Mouse (Mus musculus) hindbrain, embryonic 13.5 days (tissue): ENCODE results near the gene Gucd1. TPM values are rescaled to one million over a fixed set of nuclear protein-coding genes. Genes with fewer than 3 reads are reported as not detected.
A peak's percentile ranks its signal among the peaks of the same experiment; 100 is the strongest.
"Not testable (repeated sequence)": the region's sequence is repeated elsewhere in the genome, so short reads cannot be mapped to it uniquely, and the experiment has no call there.

Experiments used
- ATAC-seq: fragments of 200-750 bp; cut with Nextera tagmentation; 2 replicates; pipeline ENCODE4 v1.8.0; 2017; ENCODE audit warnings: moderate TSS enrichment; ENCODE audit not compliant: low FRiP score
- H3K27ac ChIP-seq: fragments of 300-500 bp; sonication (generic); 2 replicates; pipeline ENCODE4 v1.5.1; 2015; ENCODE audit warnings: inconsistent platforms, mild to moderate bottlenecking, moderate library complexity
- H3K27me3 ChIP-seq: fragments of 300-500 bp; sonication (generic); 2 replicates; pipeline ENCODE4 v1.6.1; 2015; ENCODE audit warnings: mild to moderate bottlenecking, inconsistent platforms
- H3K36me3 ChIP-seq: fragments of 300-500 bp; sonication (generic); 2 replicates; pipeline ENCODE4 v1.6.1; 2015; ENCODE audit warnings: mild to moderate bottlenecking, inconsistent platforms
- H3K4me1 ChIP-seq: fragments of 300-500 bp; sonication (generic); replicated peaks from 2 replicates; pipeline ENCODE4 v1.6.1; 2015; ENCODE audit warnings: inconsistent platforms
- H3K4me2 ChIP-seq: fragments of 300-500 bp; sonication (generic); 2 replicates; pipeline ENCODE4 v1.6.1; 2015; ENCODE audit warnings: inconsistent platforms, mild to moderate bottlenecking, moderate library complexity
- H3K4me3 ChIP-seq: fragments of 300-500 bp; sonication (generic); 2 replicates; pipeline ENCODE4 v1.5.1; 2015; ENCODE audit warnings: mild to moderate bottlenecking, inconsistent platforms
- H3K9ac ChIP-seq: fragments of 300-500 bp; sonication (generic); 2 replicates; pipeline ENCODE4 v1.6.1; 2015; ENCODE audit warnings: mild to moderate bottlenecking, inconsistent platforms
- H3K9me3 ChIP-seq: fragments of 300-500 bp; sonication (generic); 2 replicates; pipeline ENCODE4 v1.6.1; 2016; ENCODE audit warnings: inconsistent platforms
- WGBS: fragments of 180-500 bp; shearing (Covaris S2); methylation state at CpG from one replicate; pipeline ENCODE4 v1.1.7; 2015; 5-methylcytosine and 5-hydroxymethylcytosine counted together
- polyA plus RNA-seq: library from polyadenylated mRNA; unstranded; fragments of >200 nt; fragmentation: Nextera tagmentation; extraction: Ambion mirVana; gene quantifications from 2 replicates; pipeline ENCODE4 v1.2.1, GENCODE M21; 2015

Gucd1 gene
- polyA plus RNA-seq, 1 experiment from 2014 or later: 22.9 TPM

DNA sequence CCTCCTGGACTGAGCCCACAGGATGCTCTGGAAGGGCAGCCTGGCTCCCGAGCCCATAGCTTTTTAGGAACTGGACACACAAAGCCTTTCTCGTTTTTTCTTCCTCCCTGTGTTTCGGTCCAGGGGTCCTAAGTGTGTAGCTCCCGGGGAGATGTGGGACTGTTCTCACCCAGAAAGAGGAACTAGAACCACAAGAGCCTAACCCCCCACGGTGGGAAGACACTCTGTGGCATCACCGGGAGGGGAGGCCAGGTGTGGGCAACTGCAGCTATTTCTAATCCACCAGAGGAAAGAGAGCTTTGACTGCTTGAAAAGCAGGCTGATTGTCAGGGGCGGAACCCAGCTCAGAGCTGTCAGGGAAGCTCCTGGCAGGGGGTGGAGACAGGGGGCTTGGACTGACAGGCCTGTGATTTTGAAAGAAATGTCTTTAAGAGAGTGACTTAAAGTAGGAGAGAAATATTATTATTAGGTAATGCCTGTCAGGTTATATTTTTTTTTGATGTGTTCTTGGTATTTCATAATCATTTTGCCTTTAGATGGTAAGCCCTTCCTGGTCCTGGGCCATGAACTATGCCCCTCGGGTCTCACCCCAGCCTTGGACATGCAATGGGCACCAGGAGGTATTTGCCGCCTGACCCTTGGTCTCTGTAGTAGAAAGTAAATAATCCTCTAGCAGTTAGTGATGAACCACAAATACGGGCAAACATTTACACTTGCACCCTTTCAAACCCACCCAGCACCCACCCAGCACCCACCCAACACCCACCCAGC lies 106.2 kb downstream of the Gucd1 start:
- H3K9ac ChIP-seq: peak overlapping the region; percentile 24; the same call in 1 of the 2 replicates
- not testable (repeated sequence) for H3K36me3 ChIP-seq, H3K4me2 ChIP-seq, ATAC-seq, H3K4me3 ChIP-seq, H3K9me3 ChIP-seq, H3K27me3 ChIP-seq, H3K27ac ChIP-seq
- WGBS: 33% methylated on average over 9 of the region's 10 CpGs
- H3K4me1 ChIP-seq: peaks cover 11% of the 10 kb centered on the region

DNA sequence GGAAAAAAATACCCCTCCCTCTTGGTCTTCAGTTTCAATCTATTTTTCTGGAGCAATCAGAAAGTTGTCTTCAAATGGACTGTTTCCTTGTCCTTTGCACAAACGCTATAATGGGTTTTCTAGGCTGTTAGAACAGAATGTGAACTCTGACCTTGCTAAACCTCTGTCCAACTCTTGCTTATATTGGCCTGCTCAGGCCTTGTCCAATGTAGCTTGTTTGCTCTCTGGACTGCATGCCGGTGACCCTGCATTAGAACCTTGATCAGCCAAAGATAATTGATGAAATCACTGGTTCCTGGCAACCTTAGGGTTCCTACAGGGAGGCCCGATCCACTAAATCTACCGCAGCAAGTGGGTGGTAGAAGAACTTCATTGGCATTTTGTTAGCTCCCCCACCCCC lies 110.0 kb downstream of the Gucd1 start:
- Histone ChIP-seq H3K27me3 (no peaks in the 10 kb centered on the region), H3K36me3 (no peaks in the 10 kb centered on the region), H3K27ac (no peak overlapping the region), H3K4me2 (no peak overlapping the region), H3K9ac (no peak overlapping the region), H3K9me3 (no peaks in the 10 kb centered on the region), H3K4me1 (peaks cover 11% of the 10 kb centered on the region), H3K4me3 (no peak overlapping the region)
- ATAC-seq: no peak
- 88% methylated on average over 4 of the region's 4 CpGs for WGBS

DNA sequence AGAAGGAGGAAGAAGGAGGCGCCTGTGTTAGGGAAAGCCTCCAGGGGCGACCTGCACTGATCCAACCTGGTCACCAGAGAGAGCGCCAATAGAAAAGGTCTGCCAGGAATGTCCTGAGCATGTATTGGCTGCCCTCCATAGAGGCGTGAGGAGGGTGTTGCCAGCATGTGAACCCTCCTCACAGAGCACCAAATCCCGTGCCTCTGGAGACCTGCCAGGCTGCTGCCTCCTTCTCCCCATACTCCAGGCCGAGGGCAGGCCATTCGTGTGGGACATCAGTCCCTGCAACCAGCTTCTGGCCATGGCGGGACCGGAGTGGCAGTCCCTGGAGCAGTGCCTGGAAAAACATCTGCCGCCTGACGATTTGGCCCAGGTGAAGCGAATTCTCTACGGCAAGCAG lies 111.0 kb downstream of the Gucd1 start:
- Histone ChIP-seq H3K4me1 (peaks cover 11% of the 10 kb centered on the region), H3K4me2 (no peak overlapping the region), H3K4me3 (no peak overlapping the region), H3K9ac (no peak overlapping the region), H3K27ac (no peak overlapping the region), H3K36me3 (no peaks in the 10 kb centered on the region), H3K9me3 (no peaks in the 10 kb centered on the region), H3K27me3 (no peaks in the 10 kb centered on the region)
- ATAC-seq: no peak
- 50% methylated on average over 13 of the region's 13 CpGs for WGBS

DNA sequence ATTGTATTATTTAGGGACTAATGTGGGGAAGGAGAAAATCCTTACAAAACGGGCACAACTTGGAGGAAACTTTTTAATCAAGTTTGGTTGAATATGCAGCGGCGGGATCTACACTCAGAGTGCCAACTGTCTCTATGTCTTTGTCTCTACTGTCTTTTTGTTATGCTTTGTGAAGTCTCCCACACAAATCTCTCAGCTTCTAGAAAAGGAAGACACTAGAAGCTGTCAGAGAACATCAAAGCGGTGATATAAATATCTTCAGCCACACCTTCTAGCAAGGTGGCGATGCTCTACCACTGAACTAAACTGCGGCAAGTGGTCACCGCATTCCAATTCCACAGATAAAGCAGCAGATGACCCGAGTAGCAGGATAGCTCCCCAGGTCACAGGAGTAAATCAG lies 111.9 kb downstream of the Gucd1 start:
- Histone ChIP-seq H3K4me1 (peaks cover 6% of the 10 kb centered on the region; the same call in 1 of the 2 replicates), H3K27me3 (no peaks in the 10 kb centered on the region), H3K27ac (no peak overlapping the region), H3K4me3 (no peak overlapping the region), H3K9me3 (no peaks in the 10 kb centered on the region), H3K36me3 (no peaks in the 10 kb centered on the region), H3K9ac (no peak overlapping the region), H3K4me2 (no peak overlapping the region)
- WGBS: 91% methylated on average over 8 of the region's 8 CpGs
- ATAC-seq: no peak

DNA sequence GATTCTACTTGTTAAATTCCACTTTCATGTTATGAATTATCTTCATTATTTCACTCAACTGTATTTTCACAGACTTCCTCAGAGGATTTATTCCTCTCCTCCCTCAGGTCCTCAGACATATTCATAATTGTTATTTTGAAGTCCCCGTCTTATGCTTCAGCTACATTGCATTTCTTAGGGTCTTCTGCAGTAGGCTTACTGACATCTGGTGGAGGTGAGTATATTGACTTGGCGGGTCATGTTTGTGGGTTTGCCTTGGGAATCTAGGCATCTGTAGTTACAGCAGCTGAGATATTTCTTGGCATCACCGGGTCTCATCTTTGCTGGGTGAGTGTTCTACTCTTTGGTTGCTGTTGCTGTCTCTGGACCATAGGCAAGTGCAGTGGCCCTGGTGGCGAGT lies 116.8 kb downstream of the Gucd1 start, which contains the start of gene Upb1:
Upb1 (plus strand) TSS at position 158 of the 400 bp plus-strand sequence.
- no peak for ATAC-seq
- Histone ChIP-seq H3K27ac (no peak within 1 kb of the TSS), H3K36me3 (no peaks in the 10 kb centered on the region), H3K27me3 (no peaks in the 10 kb centered on the region), H3K9ac (no peak within 1 kb of the TSS), H3K4me1 (no peaks in the 10 kb centered on the region; the same call in 1 of the 2 replicates), H3K4me2 (no peak within 1 kb of the TSS), H3K4me3 (no peak within 1 kb of the TSS), H3K9me3 (no peaks in the 10 kb centered on the region)
- WGBS: 87% methylated on average over 4 of the region's 4 CpGs

DNA sequence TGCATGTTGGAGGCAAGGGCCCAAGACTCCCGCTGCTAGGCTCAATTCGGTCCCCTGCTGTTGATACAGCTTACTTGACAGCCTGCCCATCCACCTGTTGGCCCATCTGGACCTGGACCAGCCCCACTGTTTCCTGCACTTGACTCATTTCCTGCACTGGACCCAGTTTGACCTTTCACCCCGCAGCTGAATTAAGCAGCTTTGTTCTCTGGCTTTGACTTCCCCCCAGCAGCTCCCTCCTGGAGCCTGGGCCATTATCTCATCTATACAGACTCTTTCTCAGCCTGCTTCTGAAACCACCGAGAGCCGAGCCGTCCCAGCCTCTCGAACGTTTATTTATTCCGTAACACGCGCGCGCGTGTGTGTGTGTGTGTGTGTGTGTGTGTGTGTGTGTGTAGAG lies 120.8 kb downstream of the Gucd1 start:
- Histone ChIP-seq H3K27me3 (no peaks in the 10 kb centered on the region), H3K9me3 (no peaks in the 10 kb centered on the region), H3K9ac (no peak overlapping the region), H3K4me2 (no peak overlapping the region), H3K27ac (no peak overlapping the region), H3K4me3 (no peak overlapping the region), H3K36me3 (no peaks in the 10 kb centered on the region), H3K4me1 (no peaks in the 10 kb centered on the region; the same call in 1 of the 2 replicates)
- WGBS: 47% methylated on average over 14 of the region's 14 CpGs
- no peak for ATAC-seq

DNA sequence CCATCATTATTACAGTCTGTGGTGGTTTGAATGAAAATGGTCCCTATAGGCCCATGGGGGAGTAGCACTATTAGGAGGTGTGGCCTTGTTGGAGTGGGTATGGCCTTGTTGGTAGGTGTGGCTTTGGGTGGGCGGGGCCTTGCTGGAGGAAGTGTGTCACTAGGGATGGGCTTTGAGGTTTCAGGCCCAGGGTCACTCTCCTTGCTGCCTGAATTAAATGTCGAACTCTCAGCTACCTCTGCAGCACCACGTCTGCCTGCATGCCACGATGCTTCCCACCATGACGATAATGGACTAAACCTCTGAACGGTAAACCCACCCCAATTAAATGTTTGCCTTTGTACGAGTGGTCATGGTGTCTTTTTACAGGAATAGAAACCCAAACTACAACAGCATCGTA lies 123.0 kb downstream of the Gucd1 start:
- H3K4me1 ChIP-seq: no peaks in the 10 kb centered on the region; the same call in 1 of the 2 replicates
- WGBS: 92% methylated on average over 8 of the region's 8 CpGs
- H3K4me2 ChIP-seq: no peak overlapping the region
- H3K36me3 ChIP-seq: no peaks in the 10 kb centered on the region
- H3K4me3 ChIP-seq: no peak overlapping the region
- H3K9me3 ChIP-seq: no peaks in the 10 kb centered on the region
- ATAC-seq: no peak
- H3K9ac ChIP-seq: no peak overlapping the region
- H3K27ac ChIP-seq: no peak overlapping the region
- H3K27me3 ChIP-seq: no peaks in the 10 kb centered on the region

DNA sequence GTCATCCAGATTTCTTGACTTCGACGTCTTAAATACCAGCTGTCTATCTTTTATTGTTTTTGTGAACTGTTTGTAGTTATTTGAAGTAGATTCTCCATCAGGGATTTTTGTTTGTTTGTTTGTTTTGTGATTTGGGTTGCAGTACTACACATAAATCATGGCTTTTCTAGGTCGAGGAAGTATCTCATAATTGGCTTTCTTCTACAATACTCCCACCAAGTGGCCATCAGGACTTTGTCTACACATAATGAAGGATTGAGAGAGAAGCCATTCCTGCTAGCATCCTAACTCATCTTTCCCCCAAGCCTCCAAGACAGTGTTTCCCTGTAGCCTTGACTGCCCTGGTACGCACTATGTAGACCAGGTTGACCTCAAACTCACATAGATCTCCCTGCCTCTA lies 126.9 kb downstream of the Gucd1 start:
- no peak overlapping the region for H3K27ac ChIP-seq
- H3K27me3 ChIP-seq: no peaks in the 10 kb centered on the region
- no peak overlapping the region for H3K4me2 ChIP-seq
- WGBS: 90% methylated on average over 4 of the region's 4 CpGs
- no peaks in the 10 kb centered on the region for H3K4me1 ChIP-seq
- H3K4me3 ChIP-seq: no peak overlapping the region
- H3K36me3 ChIP-seq: no peaks in the 10 kb centered on the region
- no peak overlapping the region for H3K9ac ChIP-seq
- no peak for ATAC-seq
- no peaks in the 10 kb centered on the region for H3K9me3 ChIP-seq

DNA sequence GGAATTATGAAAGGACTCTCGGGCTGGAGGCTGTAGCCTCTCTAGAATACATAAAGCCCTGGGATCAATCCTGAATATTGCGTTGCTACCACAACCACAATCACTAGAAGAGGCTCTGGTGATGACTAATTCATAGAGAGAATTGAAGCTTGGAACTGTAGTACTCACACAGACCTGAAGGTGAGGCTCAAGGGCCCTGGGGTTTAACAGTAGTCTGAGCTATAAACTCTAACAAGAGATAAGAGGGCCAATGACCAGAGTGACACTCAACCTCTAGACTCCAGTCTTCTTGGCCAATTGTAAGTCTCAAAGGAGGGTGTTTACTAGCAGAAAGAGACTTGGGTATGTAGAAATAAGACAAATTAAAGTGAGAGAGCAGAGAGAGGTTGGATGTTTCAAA lies 127.6 kb downstream of the Gucd1 start:
- Histone ChIP-seq H3K4me1 (no peaks in the 10 kb centered on the region), H3K9ac (no peak overlapping the region), H3K36me3 (no peaks in the 10 kb centered on the region), H3K4me2 (no peak overlapping the region), H3K9me3 (no peaks in the 10 kb centered on the region), H3K4me3 (no peak overlapping the region), H3K27me3 (no peaks in the 10 kb centered on the region), H3K27ac (no peak overlapping the region)
- 86% methylated on average over 2 of the region's 2 CpGs for WGBS
- ATAC-seq: no peak

DNA sequence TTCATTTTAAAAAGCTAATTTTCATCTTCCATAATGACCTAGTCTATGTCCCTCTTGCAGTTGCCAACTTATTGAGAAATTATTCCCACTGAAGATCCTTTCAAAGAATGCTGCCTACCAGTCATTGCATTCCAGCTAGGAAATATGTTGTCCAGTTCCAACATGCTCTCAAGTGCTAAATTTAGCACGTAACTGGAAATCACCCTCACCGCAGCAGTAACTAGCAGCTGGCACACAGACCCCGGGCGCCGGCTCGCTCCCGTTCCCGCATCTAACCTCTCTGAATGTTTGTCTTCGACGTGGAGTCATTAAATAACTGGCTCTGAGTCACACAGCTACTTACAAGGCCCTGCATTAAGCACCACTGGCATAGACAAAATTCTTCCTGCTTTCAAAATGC lies 139.1 kb downstream of the Gucd1 start:
- no peaks in the 10 kb centered on the region for H3K36me3 ChIP-seq
- no peak overlapping the region for H3K9ac ChIP-seq
- H3K4me2 ChIP-seq: no peak overlapping the region
- no peaks in the 10 kb centered on the region for H3K4me1 ChIP-seq
- peaks cover under 1% of the 10 kb centered on the region; the same call in 1 of the 2 replicates for H3K9me3 ChIP-seq
- no peaks in the 10 kb centered on the region for H3K27me3 ChIP-seq
- no peak for ATAC-seq
- WGBS: 88% methylated on average over 10 of the region's 10 CpGs
- no peak overlapping the region for H3K27ac ChIP-seq
- H3K4me3 ChIP-seq: no peak overlapping the region

DNA sequence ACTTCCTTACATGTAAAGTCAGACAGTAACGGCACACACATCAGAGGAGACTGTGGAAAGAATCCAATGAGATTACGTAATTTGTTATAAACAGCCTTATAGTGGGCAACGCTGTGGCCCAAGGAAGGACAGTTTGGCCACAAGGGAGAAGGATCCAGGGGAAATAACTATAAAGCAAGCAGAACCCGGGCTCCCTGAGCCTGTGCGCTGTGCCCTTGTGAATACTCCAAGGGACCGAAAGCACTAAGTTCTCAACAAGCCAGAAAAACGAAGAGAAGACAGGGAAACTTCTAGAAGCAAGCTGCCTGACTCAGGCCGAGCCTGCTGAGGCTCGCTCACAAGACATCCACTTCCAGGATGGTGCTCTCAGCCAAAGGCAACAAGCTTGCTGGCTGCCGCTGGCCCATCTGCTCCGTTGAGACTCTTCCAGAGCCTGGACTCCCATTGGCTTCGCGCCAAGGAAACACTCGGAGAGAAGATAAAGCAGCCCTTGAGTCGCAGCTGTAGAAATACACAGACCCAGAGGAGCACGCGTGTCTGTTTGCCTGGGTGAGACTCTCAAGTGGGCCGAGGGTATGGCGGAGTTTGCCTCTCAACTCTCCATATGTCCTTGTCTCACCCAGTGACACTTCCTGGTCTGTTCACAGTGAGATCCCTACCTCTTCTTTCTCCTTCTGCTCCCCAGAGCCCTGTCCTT lies 144.0 kb downstream of the Gucd1 start:
- not testable (repeated sequence) for H3K4me3 ChIP-seq, ATAC-seq, H3K27ac ChIP-seq, H3K9ac ChIP-seq, H3K4me1 ChIP-seq, H3K27me3 ChIP-seq, H3K9me3 ChIP-seq, H3K36me3 ChIP-seq, H3K4me2 ChIP-seq
- WGBS: 79% methylated on average over 13 of the region's 19 CpGs

DNA sequence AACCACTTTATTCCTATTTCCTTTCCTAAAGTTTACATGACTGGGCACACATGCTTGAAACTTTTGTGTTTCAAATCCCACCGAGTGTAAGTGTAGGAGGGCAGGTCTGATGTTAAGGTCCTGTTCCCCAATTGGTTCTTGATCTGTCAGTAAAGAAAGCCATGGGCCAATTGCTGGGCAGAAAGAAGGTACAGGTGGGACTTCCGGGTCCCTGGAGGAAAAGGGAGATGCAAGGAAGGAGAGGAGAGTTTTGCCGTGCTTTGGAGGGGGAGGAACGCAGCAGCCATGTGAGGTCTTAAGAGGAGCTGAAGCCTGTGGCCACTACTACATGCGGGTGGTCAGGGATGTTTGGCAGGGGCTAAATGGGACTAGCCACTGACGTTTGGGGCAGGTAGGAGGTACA lies 152.5 kb downstream of the Gucd1 start:
- Histone ChIP-seq H3K4me1 (peaks cover 15% of the 10 kb centered on the region), H3K9me3 (no peaks in the 10 kb centered on the region), H3K27ac (no peak overlapping the region; the same call in 1 of the 2 replicates), H3K4me3 (no peak overlapping the region), H3K9ac (no peak overlapping the region), H3K4me2 (peak overlapping the region; percentile 21; the same call in 1 of the 2 replicates), H3K27me3 (no peaks in the 10 kb centered on the region), H3K36me3 (no peaks in the 10 kb centered on the region)
- ATAC-seq: no peak
- WGBS: 54% methylated on average over 6 of the region's 6 CpGs
